Mouse (Mus musculus) spleen, adult 2 months (tissue): ENCODE data around the gene Slc35d2.

Source experiments
- CTCF ChIP-seq: fragments of 200-500 bp; IDR thresholded peaks from 2 replicates; pipeline ENCODE4 v1.5.1; 2011; ENCODE audit warnings: mild to moderate bottlenecking, inconsistent platforms; ENCODE audit not compliant: insufficient read depth, insufficient read length, insufficient replicate concordance; ENCODE audit errors: extremely low read depth
- POLR2A ChIP-seq: fragments of 200-500 bp; IDR thresholded peaks from 2 replicates; pipeline ENCODE4 v1.6.1; 2011; ENCODE audit warnings: low read depth, low read length, inconsistent platforms

- TF ChIP-seq CTCF = no peak
- TF ChIP-seq POLR2A = no peak
Measured at GRCm38 (mm10) chr13:64066653-64067052, 62.5 kb downstream of the Slc35d2 start.
